Mouse (Mus musculus): ENCODE measurements at regions not wholly inside any gene's neighbourhood (a gene's known extent, or its start where the extent isn't known, plus 50 kb on each side); places are given as distances from the start of the nearest gene placed in this dataset.

DNA sequence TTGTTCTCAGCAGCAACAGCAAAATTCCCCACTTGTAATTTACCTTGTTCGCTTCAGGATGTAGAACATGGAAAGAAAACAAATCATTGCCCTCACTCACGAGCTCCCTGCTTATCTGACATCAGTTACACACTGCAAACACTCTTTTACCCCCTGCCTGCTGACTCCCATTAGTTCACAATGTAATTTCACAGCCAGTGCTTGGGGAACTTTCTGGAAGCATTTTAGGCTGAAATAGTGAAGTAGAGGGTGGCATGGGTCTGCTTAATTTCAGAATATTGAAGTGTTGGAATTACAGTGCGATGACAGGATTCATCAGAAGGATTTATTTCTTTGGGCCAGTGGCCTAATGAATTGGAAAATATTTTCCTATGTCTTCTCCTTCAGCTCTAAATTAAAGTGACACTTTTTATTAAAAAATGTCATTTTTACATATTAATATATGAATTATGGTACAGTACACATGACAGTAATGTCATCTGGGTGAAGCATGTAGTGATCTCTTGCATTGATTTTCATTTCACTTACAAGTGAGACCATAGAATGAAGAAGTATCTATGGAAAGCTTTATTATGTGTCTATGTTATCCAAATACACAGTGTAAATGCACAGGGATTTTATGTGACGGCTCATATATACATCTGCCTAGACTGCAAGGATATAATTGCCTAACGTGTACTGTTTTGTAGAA is 153.7 kb downstream of the Inhba start:
- TF ChIP-seq CTCF (IDR thresholded peaks at IDR 0.05; ENCODE audit: extremely low read depth, insufficient read depth, low read length) = no peak
- TF ChIP-seq POLR2A (IDR thresholded peaks at IDR 0.05; ENCODE audit: extremely low read depth, insufficient read depth, low read length) = no peak
